Mouse (Mus musculus) heart, embryonic 16.5 days (tissue): Measurements from ENCODE around the gene Gm8660. TPM values are rescaled to one million over a fixed set of nuclear protein-coding genes. Genes with fewer than 3 reads are reported as not detected.
"Not testable (repeated sequence)": the region's sequence is repeated elsewhere in the genome, so short reads cannot be mapped to it uniquely, and the experiment has no call there.

Source experiments
- ATAC-seq: fragments of 200-750 bp; cut with Nextera tagmentation; replicated peaks from 2 replicates; pipeline ENCODE4 v1.8.0; 2017; ENCODE audit warnings: moderate number of reproducible peaks; ENCODE audit not compliant: insufficient read depth, low FRiP score; ENCODE audit errors: extremely low read depth
- H3K27ac ChIP-seq: fragments of 300-500 bp; sonication (generic); 2 replicates; pipeline ENCODE4 v1.5.1; 2014; ENCODE audit warnings: mild to moderate bottlenecking, low read length, control low read depth, moderate library complexity
- H3K27me3 ChIP-seq: fragments of 300-500 bp; sonication (generic); 2 replicates; pipeline ENCODE4 v1.6.1; 2014; ENCODE audit warnings: low read length, mixed read lengths; ENCODE audit not compliant: control insufficient read depth, insufficient read depth
- H3K36me3 ChIP-seq: fragments of 300-500 bp; sonication (generic); 2 replicates; pipeline ENCODE4 v1.6.1; 2014; ENCODE audit not compliant: control insufficient read depth, insufficient read depth
- H3K4me1 ChIP-seq: fragments of 300-500 bp; sonication (generic); 2 replicates; pipeline ENCODE4 v1.6.1; 2014; ENCODE audit warnings: low read length, mixed read lengths; ENCODE audit not compliant: control insufficient read depth, insufficient read depth
- H3K4me2 ChIP-seq: fragments of 300-500 bp; sonication (generic); 2 replicates; pipeline ENCODE4 v1.6.1; 2014; ENCODE audit warnings: low read depth, mild to moderate bottlenecking, control low read depth, low read length
- H3K4me3 ChIP-seq: fragments of 300-500 bp; sonication (generic); 2 replicates; pipeline ENCODE4 v1.5.1; 2014; ENCODE audit warnings: mild to moderate bottlenecking, control low read depth, low read length
- H3K9ac ChIP-seq: fragments of 300-500 bp; sonication (generic); 2 replicates; pipeline ENCODE4 v1.6.1; 2014; ENCODE audit warnings: low read length, control low read depth
- H3K9me3 ChIP-seq: fragments of 300-500 bp; sonication (generic); replicated peaks from 2 replicates; pipeline ENCODE4 v1.6.1; 2016; ENCODE audit warnings: low read length; ENCODE audit not compliant: control insufficient read depth
- WGBS: fragments of 180-500 bp; shearing (Covaris S2); extraction: QIAGEN DNeasy Blood & Tissue Kit; methylation state at CpG from one replicate; pipeline ENCODE4 v1.1.7; 2014; 5-methylcytosine and 5-hydroxymethylcytosine counted together
- polyA plus RNA-seq: library from polyadenylated mRNA; unstranded; fragments of >200 nt; fragmentation: Nextera tagmentation; extraction: Ambion mirVana; gene quantifications from 2 replicates; pipeline ENCODE4 v1.2.1, GENCODE M21; 2015

Gene Gm8660
- polyA plus RNA-seq, result not detected in 2 replicates

- WGBS, result no CpG with 5 or more reads among the region's 1 CpGs
- H3K9ac ChIP-seq, H3K27ac ChIP-seq, H3K36me3 ChIP-seq, H3K4me1 ChIP-seq, H3K27me3 ChIP-seq, ATAC-seq, H3K4me3 ChIP-seq, H3K9me3 ChIP-seq, H3K4me2 ChIP-seq: not testable (repeated sequence)
Measured at GRCm38 (mm10) chr7:22370939-22371338, at the start of gene Gm8660. Gm8660 (minus strand) TSS chr7:22371039.

GRCm38 (mm10) chr7:22413283-22413682, 42.4 kb upstream of the Gm8660 start, which contains the start of gene Vmn1r148:
Vmn1r148 (plus strand) TSS chr7:22413583.
- not testable (repeated sequence) for H3K27me3 ChIP-seq, H3K9me3 ChIP-seq
- no CpG with 5 or more reads among the region's 3 CpGs for WGBS

DNA sequence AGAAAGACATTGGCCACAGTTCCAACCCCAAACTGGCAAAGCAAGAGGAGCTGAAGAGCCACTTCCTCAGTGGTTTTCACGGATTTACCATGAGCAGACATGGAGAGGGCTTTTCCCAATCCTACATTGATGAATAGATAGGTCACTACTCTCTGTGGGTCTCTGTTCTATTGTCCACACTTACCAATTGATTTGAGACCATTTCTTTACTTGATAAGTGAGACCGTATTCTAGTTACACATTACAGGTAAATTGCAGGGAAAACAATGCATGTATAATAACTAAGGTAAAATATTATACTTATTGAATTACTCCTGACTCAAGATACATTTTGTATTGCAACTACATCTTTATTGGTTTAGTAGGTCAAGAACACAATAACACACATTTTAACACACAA, 41.2 kb downstream of the Gm8660 start, which contains the start of gene Gm4187:
Gene Gm4187 (minus strand): TSS at position 101 of the 400 bp plus-strand sequence.
- not testable (repeated sequence) for H3K27ac ChIP-seq, ATAC-seq, H3K4me3 ChIP-seq, H3K4me2 ChIP-seq, H3K4me1 ChIP-seq, H3K27me3 ChIP-seq, H3K9ac ChIP-seq, H3K9me3 ChIP-seq, H3K36me3 ChIP-seq
- WGBS, result no CpG with 5 or more reads among the region's 2 CpGs

More at GRCm38 (mm10) chr7:22413283-22413682, 42.4 kb upstream of the Gm8660 start, which contains the start of gene Vmn1r148:
- H3K4me1 ChIP-seq, ATAC-seq, H3K4me3 ChIP-seq, H3K36me3 ChIP-seq, H3K9ac ChIP-seq, H3K27ac ChIP-seq, H3K4me2 ChIP-seq: not testable (repeated sequence)

Other genes starting within 250 kb of the Gm8660 start
- not detected in 2 replicates for gene Gm10666, start 236.3 kb downstream of the Gm8660 start, polyA plus RNA-seq
- not detected in 2 replicates for gene Vmn1r142, start 207.0 kb downstream of the Gm8660 start, polyA plus RNA-seq
- gene Vmn1r143, start 181.7 kb downstream of the Gm8660 start, polyA plus RNA-seq, result not detected in 2 replicates
- not detected in 2 replicates for gene Gm8653, start 169.8 kb downstream of the Gm8660 start, polyA plus RNA-seq
- not detected in 2 replicates for gene Gm8453, start 141.6 kb downstream of the Gm8660 start, polyA plus RNA-seq
- not detected in 2 replicates for gene Gm4187, start 41.3 kb downstream of the Gm8660 start, polyA plus RNA-seq
- not detected in 2 replicates for gene Vmn1r148, start 42.5 kb upstream of the Gm8660 start, polyA plus RNA-seq
- gene Vmn1r149, start 67.2 kb upstream of the Gm8660 start, polyA plus RNA-seq, result not detected in 2 replicates
- gene Gm10665, start 93.0 kb upstream of the Gm8660 start, polyA plus RNA-seq, result not detected in 2 replicates
- not detected in 2 replicates for gene Vmn1r151, start 128.6 kb upstream of the Gm8660 start, polyA plus RNA-seq
- gene Vmn1r152, start 151.9 kb upstream of the Gm8660 start, polyA plus RNA-seq, result not detected in 2 replicates
- gene Gm8677, start 163.8 kb upstream of the Gm8660 start, polyA plus RNA-seq, result not detected in 2 replicates
- gene Gm4201, start 194.3 kb upstream of the Gm8660 start, polyA plus RNA-seq, result not detected in 2 replicates
- not detected in 2 replicates for gene Gm4565, start 217.1 kb upstream of the Gm8660 start, polyA plus RNA-seq